Mouse (Mus musculus) liver, adult 2 months (tissue): ENCODE measurements around the gene Creb5.

Experiments
- CTCF ChIP-seq: fragments of 200-500 bp; IDR thresholded peaks from 2 replicates; pipeline ENCODE4 v1.5.1; 2011; ENCODE audit warnings: low read depth, low read length, control low read depth
- POLR2A ChIP-seq: fragments of 200-500 bp; IDR thresholded peaks from 2 replicates; pipeline ENCODE4 v1.6.1; 2011; ENCODE audit warnings: low read length, control low read depth; ENCODE audit not compliant: insufficient read depth; ENCODE audit errors: extremely low read depth

- no peak for TF ChIP-seq POLR2A
- TF ChIP-seq CTCF, result no peak
Measured at GRCm38 (mm10) chr6:53447479-53447878, 160.4 kb downstream of the Creb5 start.
